Comparison of ENCODE assay signal across 9 mouse cellular contexts in genomic region chr4:43380951-43381350, GRCm38 (mm10). TPM values are rescaled to one million over a fixed set of nuclear protein-coding genes. Genes with fewer than 3 reads are reported as not detected.
DNase-seq lines count a peak whose midpoint lies in the region; ATAC-seq lines count a peak whose summit lies in the region.
"Had no signal": no experiment of that assay in that cellular context is flagged by ENCODE, and none has a peak within 500 bp of the region (broad histone marks: within the 10 kb centered on the region; RNA-seq: fewer than 3 reads in every experiment).

No protein-coding gene starts in this region.

- peak overlapping the region; percentile 76 to 99 for H3K4me3 ChIP-seq in heart, embryonic 14.5 days (ENCODE audit: control insufficient read depth in 1 of 2, insufficient read depth in 1 of 2, low read depth in 1 of 2, low read length in 2 of 2)
- H3K4me3 ChIP-seq in hindbrain, embryonic 10.5 days = peak overlapping the region; percentile 73
- H3K4me3 ChIP-seq in midbrain, embryonic 10.5 days = peak overlapping the region; percentile 82

- peaks cover 8 to 19% of the 10 kb centered on the region in 2 experiments; a peak in 3 of 4 replicates for H3K4me1 ChIP-seq in heart, embryonic 14.5 days (ENCODE audit: control insufficient read depth in 2 of 2, insufficient read depth in 2 of 2, low read length in 2 of 2)
- H3K4me1 ChIP-seq in hindbrain, embryonic 10.5 days (replicated peaks) = peaks cover 23% of the 10 kb centered on the region
- peaks cover 25% of the 10 kb centered on the region for H3K4me1 ChIP-seq in midbrain, embryonic 10.5 days

- H3K4me2 ChIP-seq in heart, embryonic 14.5 days (ENCODE audit: low read length) = peak overlapping the region; percentile 93

- H3K27ac ChIP-seq in heart, embryonic 14.5 days (replicated peaks in 1 of 2; ENCODE audit: control insufficient read depth in 1 of 2, insufficient read depth in 1 of 2, low read depth in 2 of 2, low read length in 2 of 2) = no peak overlapping the region
- H3K27ac ChIP-seq in hindbrain, embryonic 10.5 days = 0 out of 2 replicates have a peak overlapping the region, but pooled peaks have one; percentile 89
- H3K27ac ChIP-seq in midbrain, embryonic 10.5 days (replicated peaks) = no peak overlapping the region

- peak overlapping the region; percentile 92 for H3K9ac ChIP-seq in heart, embryonic 14.5 days (ENCODE audit: low read length)

- no peak for DNase-seq in heart, postnatal 25 days (ENCODE audit: low spot score)
- DNase-seq in brain, adult 2 months (ENCODE audit: low read depth, low spot score) = peak; percentile 24
- no peak for DNase-seq in hindbrain, embryonic 10.5 days (ENCODE audit: low spot score)
- DNase-seq in midbrain, embryonic 10.5 days (ENCODE audit: low spot score) = no peak
- DNase-seq in layer of hippocampus, adult 8-10 months (ENCODE audit: low spot score in 2 of 2) = no peak
- no peak for DNase-seq in layer of hippocampus, postnatal 25 days (ENCODE audit: extremely low spot score in 1 of 2, low spot score in 1 of 2)
- DNase-seq in urinary bladder, postnatal 4 days (ENCODE audit: low spot score in 2 of 2) = no peak

- 54% methylated on average over 10 of the region's 10 CpGs for WGBS in heart, embryonic 14.5 days
- WGBS in hindbrain, embryonic 10.5 days = 67% methylated on average over 10 of the region's 10 CpGs
- WGBS in midbrain, embryonic 10.5 days = 61% methylated on average over 10 of the region's 10 CpGs

- ATAC-seq in heart, embryonic 14.5 days (ENCODE audit: insufficient number of reproducible peaks, insufficient read depth, low FRiP score, low read depth) = no peak

- intact Hi-C loops in heart, postnatal 25 days (cut with DNase I) = loop anchor here (2.0 to 5.0 kb wide), 2 partner anchors 44 to 114 kb away; partner anchors contain the start of gene Atp8b5

- no peaks in the 10 kb centered on the region for H3K36me3 ChIP-seq in heart, embryonic 14.5 days (ENCODE audit: control insufficient read depth, insufficient read depth, low read length)
- H3K36me3 ChIP-seq in hindbrain, embryonic 10.5 days = no peaks in the 10 kb centered on the region
- no peaks in the 10 kb centered on the region for H3K36me3 ChIP-seq in midbrain, embryonic 10.5 days
- H3K36me3 ChIP-seq: G1E had no signal

- H3K27me3 ChIP-seq in heart, embryonic 14.5 days (ENCODE audit: control insufficient read depth, insufficient read depth, low read length) = no peaks in the 10 kb centered on the region
- H3K27me3 ChIP-seq in hindbrain, embryonic 10.5 days (ENCODE audit: insufficient read depth, poor library complexity, severe bottlenecking) = peaks cover 23% of the 10 kb centered on the region
- peaks cover 25% of the 10 kb centered on the region for H3K27me3 ChIP-seq in midbrain, embryonic 10.5 days (ENCODE audit: low read depth, poor library complexity, severe bottlenecking)

- no peaks in the 10 kb centered on the region for H3K9me3 ChIP-seq in heart, embryonic 14.5 days (ENCODE audit: control insufficient read depth, low read length)
- H3K9me3 ChIP-seq in hindbrain, embryonic 10.5 days = no peaks in the 10 kb centered on the region
- H3K9me3 ChIP-seq in midbrain, embryonic 10.5 days (replicated peaks) = no peaks in the 10 kb centered on the region

RNA-seq across cellular contexts. Expression of gene Rusc2, which starts 0.8 kb away (rescaled TPM):
- 6.4 and 10.9 TPM in 2 replicates for polyA plus RNA-seq in heart, embryonic 14.5 days (2014; fragmentation: Nextera tagmentation; extraction: Ambion mirVana)
- 10 to 100 TPM; 35.3 to 49.1 TPM for total RNA-seq in heart, postnatal 25 days (2021)
- polyA plus RNA-seq in hindbrain, embryonic 10.5 days (2016; fragmentation: Nextera tagmentation; extraction: Ambion mirVana) = 12.5 and 33.4 TPM in 2 replicates
- polyA plus RNA-seq in midbrain, embryonic 10.5 days (2016; fragmentation: Nextera tagmentation; extraction: Ambion mirVana) = 10.5 and 18.1 TPM in 2 replicates
- total RNA-seq in layer of hippocampus, adult 8-10 months (2022) = 100 to 1,000 TPM; 117 to 120 (median 117) TPM
- total RNA-seq in layer of hippocampus, postnatal 25 days (2021) = 100 to 1,000 TPM; 122 to 123 TPM

RNA-seq across cellular contexts. Expression of gene Fam166b, which starts 48.0 kb away (rescaled TPM):
- 0.16 TPM in 1 of 2 replicates, not detected in the other for polyA plus RNA-seq in heart, embryonic 14.5 days (2014; fragmentation: Nextera tagmentation; extraction: Ambion mirVana)
- total RNA-seq in heart, postnatal 25 days (2021) = not detected
- 0.47 TPM in 1 of 2 replicates, not detected in the other for polyA plus RNA-seq in hindbrain, embryonic 10.5 days (2016; fragmentation: Nextera tagmentation; extraction: Ambion mirVana)
- polyA plus RNA-seq in midbrain, embryonic 10.5 days (2016; fragmentation: Nextera tagmentation; extraction: Ambion mirVana) = 0.14 and 0.25 TPM in 2 replicates
- total RNA-seq in layer of hippocampus, adult 8-10 months (2022) = 1 to 10 TPM in 2 of 4 experiments, under 1 TPM in 2; 0.31 to 3.7 (median 1.3) TPM
- total RNA-seq in layer of hippocampus, postnatal 25 days (2021) = 1 to 10 TPM in 1 of 2 experiments, under 1 TPM in 1; 0.59 to 3.1 TPM
- polyA plus RNA-seq: G1E had no signal
